Mouse (Mus musculus) CH12.LX (cell line): Measurements from ENCODE around the gene Cpb2. TPM values are rescaled to one million over a fixed set of nuclear protein-coding genes. Genes with fewer than 3 reads are reported as not detected.

Experiments
- DNase-seq: peaks from one replicate; pipeline ENCODE4 v3.0.0-alpha.2; 2013; ENCODE audit errors: extremely low read depth
- H3K27ac ChIP-seq: 2 replicates; pipeline ENCODE4 v1.5.1; 2012; ENCODE audit warnings: low read depth, mild to moderate bottlenecking, control low read depth, moderate library complexity; ENCODE audit not compliant: insufficient read depth
- H3K27me3 ChIP-seq: replicated peaks from 2 replicates; pipeline ENCODE3; 2012; ENCODE audit warnings: inconsistent platforms
- H3K36me3 ChIP-seq, 2 experiments: replicated peaks in 1 of 2; 2 replicates each; pipeline versions ENCODE3 to v1.6.1; 2012; ENCODE audit warnings: inconsistent platforms in 1 of 2, low read length in 1 of 2, mild to moderate bottlenecking in 1 of 2, mixed read lengths in 1 of 2, moderate library complexity in 1 of 2; ENCODE audit not compliant: control insufficient read depth in 1 of 2, insufficient read depth in 1 of 2
- H3K4me1 ChIP-seq, 2 experiments: 2 replicates each; pipeline ENCODE4 v1.6.1; 2012; ENCODE audit warnings: inconsistent platforms in 1 of 2, moderate library complexity in 1 of 2; ENCODE audit not compliant: insufficient read depth in 2 of 2, control insufficient read depth in 1 of 2
- H3K4me2 ChIP-seq: 2 replicates; pipeline ENCODE4 v1.6.1; 2012; ENCODE audit warnings: low read depth, mild to moderate bottlenecking, control low read depth; ENCODE audit not compliant: poor library complexity, insufficient read depth, severe bottlenecking
- H3K4me3 ChIP-seq, 3 experiments: fragments of 150-350 bp in 1 of 3; sonication (generic) in 1 of 3; replicated peaks in 1 of 3; 2 replicates each; pipeline versions ENCODE3 to v1.5.1; 2011 to 2012; ENCODE audit warnings: low read depth in 2 of 3, low read length in 2 of 3, mild to moderate bottlenecking in 2 of 3, moderate library complexity in 2 of 3, control low read depth in 1 of 3, improper control_type of control experiment in 1 of 3, inconsistent platforms in 1 of 3, mixed read lengths in 1 of 3; ENCODE audit not compliant: poor library complexity in 1 of 3
- H3K79me2 ChIP-seq: replicated peaks from 2 replicates; pipeline ENCODE4 v1.6.1; 2012; ENCODE audit warnings: mild to moderate bottlenecking, moderate library complexity; ENCODE audit not compliant: control insufficient read depth, poor library complexity, insufficient read depth, severe bottlenecking; ENCODE audit errors: extremely low read depth
- H3K9ac ChIP-seq: 2 replicates; pipeline ENCODE4 v1.6.1; 2012; ENCODE audit warnings: low read depth, mild to moderate bottlenecking, control low read depth, moderate library complexity; ENCODE audit not compliant: insufficient read depth
- H3K9me3 ChIP-seq: replicated peaks from 2 replicates; pipeline ENCODE3; 2012; ENCODE audit warnings: low read length, inconsistent platforms, mixed read lengths
- BHLHE40 ChIP-seq: IDR thresholded peaks from 2 replicates; pipeline ENCODE4 v1.6.1; 2011; ENCODE audit warnings: mild to moderate bottlenecking, low read depth, low read length, improper control_type of control experiment
- CHD1 ChIP-seq: IDR thresholded peaks from 2 replicates; pipeline ENCODE4 v1.6.1; 2012; ENCODE audit warnings: low read depth, low read length, improper control_type of control experiment, inconsistent platforms
- CHD2 ChIP-seq: IDR thresholded peaks from 2 replicates; pipeline ENCODE4 v1.6.1; 2011; ENCODE audit warnings: low read length, improper control_type of control experiment
- CTCF ChIP-seq, 2 experiments: IDR thresholded peaks in 1 of 2; conservative IDR thresholded peaks in 1 of 2; 2 replicates each; pipeline ENCODE4 v1.5.1; 2011 to 2012; ENCODE audit warnings: low read depth in 2 of 2, low read length in 2 of 2, improper control_type of control experiment in 1 of 2, inconsistent platforms in 1 of 2, mild to moderate bottlenecking in 1 of 2, moderate library complexity in 1 of 2
- E2F4 ChIP-seq: IDR thresholded peaks from 2 replicates; pipeline ENCODE4 v1.6.1; 2011; ENCODE audit warnings: low read depth, low read length, improper control_type of control experiment; ENCODE audit not compliant: insufficient replicate concordance
- ELF1 ChIP-seq: IDR thresholded peaks from 2 replicates; pipeline ENCODE4 v1.6.1; 2014; ENCODE audit warnings: low read depth, mild to moderate bottlenecking, inconsistent platforms, low read length, improper control_type of control experiment
- EP300 ChIP-seq: IDR thresholded peaks from 2 replicates; pipeline ENCODE4 v1.6.1; 2011; ENCODE audit warnings: low read length, improper control_type of control experiment
- ETS1 ChIP-seq: conservative IDR thresholded peaks from 2 replicates; pipeline ENCODE4 v1.6.1; 2012; ENCODE audit warnings: low read depth, mild to moderate bottlenecking, inconsistent platforms, low read length, improper control_type of control experiment, moderate library complexity
- GABPA ChIP-seq: IDR thresholded peaks from 2 replicates; pipeline ENCODE4 v1.6.1; 2012; ENCODE audit warnings: low read depth, low read length, improper control_type of control experiment, inconsistent platforms; ENCODE audit not compliant: insufficient replicate concordance
- HCFC1 ChIP-seq: IDR thresholded peaks from 2 replicates; pipeline ENCODE4 v1.6.1; 2012; ENCODE audit warnings: low read depth, mild to moderate bottlenecking, inconsistent platforms, low read length, improper control_type of control experiment
- IRF4 ChIP-seq: IDR thresholded peaks from 2 replicates; pipeline ENCODE4 v1.6.1; 2014; ENCODE audit warnings: low read depth, mild to moderate bottlenecking, inconsistent platforms, low read length, improper control_type of control experiment
- JUN ChIP-seq: IDR thresholded peaks from 2 replicates; pipeline ENCODE4 v1.6.1; 2011; ENCODE audit warnings: low read depth, mild to moderate bottlenecking, low read length, improper control_type of control experiment, moderate library complexity; ENCODE audit not compliant: insufficient read depth
- JUND ChIP-seq: conservative IDR thresholded peaks from 2 replicates; pipeline ENCODE4 v1.6.1; 2011; ENCODE audit warnings: low read depth, low read length, improper control_type of control experiment
- KAT2A ChIP-seq: IDR thresholded peaks from 2 replicates; pipeline ENCODE4 v1.6.1; 2012; ENCODE audit warnings: low read length, improper control_type of control experiment, inconsistent platforms; ENCODE audit not compliant: insufficient replicate concordance
- MAFK ChIP-seq: IDR thresholded peaks from 2 replicates; pipeline ENCODE4 v1.6.1; 2011; ENCODE audit warnings: low read length, improper control_type of control experiment; ENCODE audit not compliant: insufficient replicate concordance
- MAX ChIP-seq: IDR thresholded peaks from 2 replicates; pipeline ENCODE4 v1.6.1; 2011; ENCODE audit warnings: low read length, improper control_type of control experiment
- MAZ ChIP-seq: IDR thresholded peaks from 2 replicates; pipeline ENCODE4 v1.6.1; 2012; ENCODE audit warnings: low read depth, mild to moderate bottlenecking, inconsistent platforms, low read length, improper control_type of control experiment, moderate library complexity
- MEF2A ChIP-seq: IDR thresholded peaks from 2 replicates; pipeline ENCODE4 v1.6.1; 2014; ENCODE audit warnings: low read depth, mild to moderate bottlenecking, inconsistent platforms, low read length, improper control_type of control experiment, borderline replicate concordance
- MXI1 ChIP-seq: IDR thresholded peaks from 2 replicates; pipeline ENCODE4 v1.6.1; 2011; ENCODE audit warnings: mild to moderate bottlenecking, low read depth, low read length, improper control_type of control experiment
- MYC ChIP-seq: IDR thresholded peaks from 2 replicates; pipeline ENCODE4 v1.6.1; 2011; ENCODE audit warnings: low read depth, mild to moderate bottlenecking, improper control_type of control experiment, low read length
- NELFE ChIP-seq: IDR thresholded peaks from 2 replicates; pipeline ENCODE4 v1.6.1; 2011; ENCODE audit warnings: low read depth, low read length, improper control_type of control experiment
- NRF1 ChIP-seq: IDR thresholded peaks from 2 replicates; pipeline ENCODE4 v1.6.1; 2014; ENCODE audit warnings: low read depth, mild to moderate bottlenecking, inconsistent platforms, low read length, improper control_type of control experiment, moderate library complexity
- PAX5 ChIP-seq: IDR thresholded peaks from 2 replicates; pipeline ENCODE4 v1.6.1; 2012; ENCODE audit warnings: low read length, inconsistent platforms, mixed read lengths
- POLR2A ChIP-seq: IDR thresholded peaks from 2 replicates; pipeline ENCODE4 v1.6.1; 2011; ENCODE audit warnings: low read depth, mild to moderate bottlenecking, improper control_type of control experiment, low read length
- POLR2AphosphoS2 ChIP-seq: IDR thresholded peaks from 2 replicates; pipeline ENCODE4 v1.6.1; 2011; ENCODE audit warnings: low read depth, low read length, improper control_type of control experiment
- RAD21 ChIP-seq: IDR thresholded peaks from 2 replicates; pipeline ENCODE4 v1.6.1; 2011; ENCODE audit warnings: low read depth, mild to moderate bottlenecking, low read length, improper control_type of control experiment, moderate library complexity
- RCOR1 ChIP-seq: conservative IDR thresholded peaks from 2 replicates; pipeline ENCODE4 v1.6.1; 2012; ENCODE audit warnings: low read depth, mild to moderate bottlenecking, inconsistent platforms, low read length, improper control_type of control experiment
- SIN3A ChIP-seq: IDR thresholded peaks from 2 replicates; pipeline ENCODE4 v1.6.1; 2012; ENCODE audit warnings: low read length, improper control_type of control experiment, inconsistent platforms
- SMC3 ChIP-seq: IDR thresholded peaks from 2 replicates; pipeline ENCODE4 v1.6.1; 2011; ENCODE audit warnings: low read depth, low read length, improper control_type of control experiment
- TBP ChIP-seq: conservative IDR thresholded peaks from 2 replicates; pipeline ENCODE4 v1.6.1; 2011; ENCODE audit warnings: low read depth, low read length, improper control_type of control experiment
- TCF12 ChIP-seq: IDR thresholded peaks from 2 replicates; pipeline ENCODE4 v1.6.1; 2014; ENCODE audit warnings: low read depth, mild to moderate bottlenecking, inconsistent platforms, low read length, improper control_type of control experiment
- UBTF ChIP-seq: IDR thresholded peaks from 2 replicates; pipeline ENCODE4 v1.6.1; 2012; ENCODE audit warnings: low read depth, mild to moderate bottlenecking, inconsistent platforms, low read length, improper control_type of control experiment, moderate library complexity
- USF1 ChIP-seq: IDR thresholded peaks from 2 replicates; pipeline ENCODE4 v1.6.1; 2014; ENCODE audit warnings: low read depth, mild to moderate bottlenecking, inconsistent platforms, low read length, improper control_type of control experiment
- USF2 ChIP-seq: conservative IDR thresholded peaks from 2 replicates; pipeline ENCODE4 v1.6.1; 2011; ENCODE audit warnings: low read depth, low read length, improper control_type of control experiment
- ZC3H11A ChIP-seq: IDR thresholded peaks from 2 replicates; pipeline ENCODE4 v1.6.1; 2012; ENCODE audit warnings: low read depth, mild to moderate bottlenecking, inconsistent platforms, low read length, improper control_type of control experiment
- ZKSCAN1 ChIP-seq: IDR thresholded peaks from 2 replicates; pipeline ENCODE4 v1.6.1; 2012; ENCODE audit warnings: low read depth, inconsistent platforms, low read length, improper control_type of control experiment, borderline replicate concordance
- ZMIZ1 ChIP-seq: IDR thresholded peaks from 2 replicates; pipeline ENCODE4 v1.6.1; 2012; ENCODE audit warnings: low read depth, mild to moderate bottlenecking, inconsistent platforms, low read length, improper control_type of control experiment
- ZNF384 ChIP-seq: IDR thresholded peaks from 2 replicates; pipeline ENCODE4 v1.6.1; 2012; ENCODE audit warnings: low read depth, low read length, improper control_type of control experiment, inconsistent platforms
- dilution Hi-C: fragments of 300-500 bp; cut with MboI; formaldehyde crosslinking; loops from 2 replicates; pipeline ENCODE4 v1.14.3; 2020; ENCODE audit warnings: low sequenced_read_pairs; ENCODE audit not compliant: extremely low pct_unique_long_range_greater_than_20kb, extremely low pct_ligation_motif_present
- in situ Hi-C: fragments of 300-500 bp; cut with MboI; formaldehyde crosslinking; loops from 3 replicates; pipeline ENCODE4 v1.14.3; 2019; ENCODE audit warnings: low sequenced_read_pairs, low pct_ligation_motif_present, low pct_unique_long_range_greater_than_20kb, mixed read lengths
- polyA plus RNA-seq: library from polyadenylated mRNA; unstranded; fragments of >175 nt; gene quantifications from 2 replicates; pipeline ENCODE4 v1.2.1, GENCODE M21; 2012; ENCODE audit warnings: low read depth; ENCODE audit not compliant: insufficient read length
- total RNA-seq, 2 experiments: library from RNA; depleted of rRNA; stranded (reverse); fragments of 300-350 nt in 1 of 2; fragments of >200 nt in 1 of 2; gene quantifications; 2 replicates each; pipeline ENCODE4 v1.2.3; 2012 to 2014

The Cpb2 gene
- total and polyA plus RNA-seq, 3 experiments, result not detected

GRCm38 (mm10) chr14:75192858-75193257 is 49.2 kb upstream of the Cpb2 start:
- peak overlapping the region; percentile 95 for H3K27ac ChIP-seq
- dilution Hi-C loops, result no loop called here
- TF ChIP-seq UBTF (no peak), TCF12 (peak; percentile 45; the same call in 1 of the 2 replicates), JUN (no peak; the same call in 1 of the 2 replicates), POLR2A (no peak), NRF1 (no peak), EP300 (peak; percentile 75), GABPA (no peak), TBP (no peak), ZNF384 (peak; percentile 74), E2F4 (no peak), CHD1 (no peak; the same call in 1 of the 2 replicates), SMC3 (no peak; the same call in 1 of the 2 replicates), KAT2A (no peak), RCOR1 (no peak), POLR2AphosphoS2 (no peak), ZC3H11A (no peak), MAZ (0 out of 2 replicates have a peak, but pooled peaks have one; percentile 42), ZMIZ1 (no peak), ZKSCAN1 (no peak), ELF1 (no peak), PAX5 (no peak), MAFK (0 out of 2 replicates have a peak, but pooled peaks have one; percentile 25), MXI1 (peak; percentile 43; the same call in 1 of the 2 replicates), USF2 (no peak), NELFE (no peak), HCFC1 (no peak), BHLHE40 (peak; percentile 16), MEF2A (peak; percentile 46; the same call in 1 of the 2 replicates), RAD21 (no peak), ETS1 (peak; percentile 69; the same call in 1 of the 2 replicates), SIN3A (no peak), MYC (peak; percentile 81; the same call in 1 of the 2 replicates), MAX (0 out of 2 replicates have a peak, but pooled peaks have one; percentile 39), CTCF (conservative IDR thresholded peaks at IDR 0.05 in 1 of 2, IDR thresholded peaks at IDR 0.05 in 1 of 2; ENCODE audit: low read depth in 2 of 2, low read length in 2 of 2) (no peak), CHD2 (peak; percentile 43; the same call in 1 of the 2 replicates), USF1 (no peak), JUND (0 out of 2 replicates have a peak, but pooled peaks have one; percentile 31), IRF4 (peak; percentile 66; the same call in 1 of the 2 replicates)

More at GRCm38 (mm10) chr14:75192858-75193257, 49.2 kb upstream of the Cpb2 start:
- in situ Hi-C loops, result loop anchor here (10.0 kb wide), 1 partner anchor 138 kb away; no protein-coding TSS in a partner anchor
- Histone ChIP-seq H3K79me2 (peaks cover 86% of the 10 kb centered on the region), H3K4me2 (peak overlapping the region; percentile 64), H3K9ac (peak overlapping the region; percentile 42), H3K4me1 (peaks cover 34 to 99% of the 10 kb centered on the region in 2 experiments), H3K36me3 (peaks cover 4 to 72% of the 10 kb centered on the region in 2 experiments), H3K9me3 (no peaks in the 10 kb centered on the region), H3K4me3 (peak overlapping the region; percentile 10 to 47 (median 40)), H3K27me3 (no peaks in the 10 kb centered on the region)
- no peak for DNase-seq
